Mouse (Mus musculus): ENCODE results near the gene Gm11639.

The Gm11639 gene

DNA sequence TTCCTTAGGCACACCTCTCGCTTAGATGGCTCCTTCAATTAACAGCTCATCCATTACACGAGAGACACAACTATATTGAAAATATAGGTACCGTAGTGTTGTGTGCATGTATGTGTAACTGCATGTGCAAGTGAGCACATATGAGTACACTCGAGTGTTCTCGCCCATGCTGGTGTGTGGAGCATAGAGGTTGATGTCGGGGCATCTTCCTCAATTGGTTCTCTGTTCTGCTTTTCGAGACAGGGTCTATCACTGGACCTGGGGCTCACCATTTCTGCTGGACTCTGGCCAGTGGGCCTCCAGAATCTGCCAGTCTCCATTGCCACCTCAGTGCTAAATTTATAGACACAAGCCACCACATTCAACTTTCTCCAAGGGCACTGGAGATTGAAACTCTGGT is 432.3 kb downstream of the Gm11639 start:
- 92% methylated on average over 7 of the region's 7 CpGs for WGBS

DNA sequence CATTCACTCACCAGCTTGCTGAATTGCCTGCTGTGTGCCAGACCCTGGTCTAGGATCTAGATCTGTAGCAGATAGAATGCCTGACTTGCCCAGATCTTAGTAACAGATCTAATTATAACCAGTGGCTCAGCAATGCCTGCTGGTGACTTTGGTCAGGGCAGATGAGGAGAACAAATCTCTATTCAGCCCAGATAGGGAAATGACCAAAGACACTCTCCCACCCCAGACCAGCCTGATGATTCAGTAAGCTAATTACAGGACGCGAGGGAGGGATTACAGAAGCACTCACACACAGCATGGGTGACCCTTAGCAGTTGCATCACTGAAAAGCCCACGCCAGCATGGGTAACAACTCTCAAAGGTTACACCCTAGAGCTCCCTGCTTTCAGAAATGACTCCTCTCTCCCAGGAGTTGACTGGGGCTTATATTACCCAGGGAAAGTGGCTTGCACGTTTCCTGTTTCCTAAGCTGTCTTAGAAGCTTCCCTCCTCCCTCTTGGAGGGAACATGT is 435.1 kb downstream of the Gm11639 start:
- 37% methylated on average over 4 of the region's 4 CpGs for WGBS

DNA sequence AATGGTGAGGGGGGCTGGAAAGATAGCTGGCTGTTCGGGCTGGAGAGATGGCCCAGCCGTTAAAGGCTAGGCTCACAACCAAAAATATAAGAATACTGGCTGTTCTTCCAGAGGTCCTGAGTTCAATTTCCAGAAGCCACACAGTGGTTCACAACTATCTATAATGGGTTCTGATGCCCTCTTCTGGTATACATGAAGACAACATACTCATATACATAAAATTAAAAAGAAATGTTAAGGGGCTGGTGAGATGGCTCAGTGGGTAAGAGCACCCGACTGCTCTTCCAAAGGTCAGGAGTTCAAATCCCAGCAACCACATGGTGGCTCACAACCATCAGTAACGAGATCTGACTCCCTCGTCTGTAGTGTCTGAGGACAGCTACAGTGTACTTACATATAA is 436.3 kb downstream of the Gm11639 start:
- WGBS: 72% methylated on average over 5 of the region's 5 CpGs

DNA sequence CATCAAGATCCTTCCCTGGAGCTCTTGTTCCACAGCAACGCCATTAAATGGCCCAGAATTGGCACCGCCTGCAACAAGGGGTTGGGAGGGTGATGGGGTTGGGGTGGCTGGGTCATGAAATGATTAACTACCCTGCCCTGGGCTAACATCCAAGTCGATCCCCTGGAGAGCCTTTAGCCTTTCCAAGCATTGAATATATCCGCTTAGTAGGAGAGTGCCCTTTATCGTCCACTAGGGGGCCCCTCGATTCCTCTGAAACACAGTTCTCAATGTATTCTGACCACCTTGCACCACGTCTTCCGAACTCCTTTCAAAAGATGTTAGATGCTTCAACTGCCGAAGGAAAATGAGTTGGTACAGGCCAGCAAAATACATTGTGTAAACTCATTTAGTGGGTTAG is 438.5 kb downstream of the Gm11639 start:
- 7% methylated on average over 9 of the region's 9 CpGs for WGBS

DNA sequence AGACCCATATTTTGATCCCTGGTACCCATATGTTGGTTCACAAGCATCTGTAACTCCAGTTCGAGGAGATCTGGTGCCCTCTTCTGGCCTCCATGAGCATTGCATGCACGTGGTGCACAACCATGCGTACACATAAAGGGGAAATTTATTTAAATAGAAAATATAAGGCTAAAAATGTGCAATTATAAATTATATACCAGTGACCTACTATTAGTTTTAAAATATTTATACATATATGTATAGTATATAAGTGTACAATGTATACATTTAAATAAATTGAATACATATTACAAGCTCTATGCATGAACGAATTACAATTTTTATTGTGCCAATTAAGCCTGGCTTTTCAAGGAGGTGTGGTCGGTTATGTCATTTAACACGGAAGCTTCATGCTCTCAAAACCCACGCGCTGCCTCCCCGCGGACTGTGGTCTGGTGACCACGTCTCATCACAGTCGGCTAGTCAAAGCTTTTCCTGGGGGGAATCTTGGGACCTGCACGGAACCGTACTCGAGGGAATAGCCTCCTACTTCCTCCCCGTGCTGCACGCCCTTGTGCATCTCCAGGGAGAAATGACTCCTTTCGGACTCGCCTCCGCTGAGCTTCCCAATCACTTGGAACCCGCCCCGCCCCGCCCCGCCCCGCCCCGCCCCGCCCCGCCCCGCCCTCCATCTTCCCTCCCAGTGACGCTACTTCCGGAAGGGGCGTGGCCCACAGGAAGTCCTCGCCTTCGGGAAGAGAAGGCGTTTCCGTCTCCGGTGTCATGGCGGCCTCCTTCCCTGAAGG is 440.4 kb downstream of the Gm11639 start, which contains the start of gene Mettl2:
Mettl2 (plus strand) TSS at position 691 of the 785 bp plus-strand sequence.
- WGBS: under 1% methylated on average over 38 of the region's 38 CpGs

DNA sequence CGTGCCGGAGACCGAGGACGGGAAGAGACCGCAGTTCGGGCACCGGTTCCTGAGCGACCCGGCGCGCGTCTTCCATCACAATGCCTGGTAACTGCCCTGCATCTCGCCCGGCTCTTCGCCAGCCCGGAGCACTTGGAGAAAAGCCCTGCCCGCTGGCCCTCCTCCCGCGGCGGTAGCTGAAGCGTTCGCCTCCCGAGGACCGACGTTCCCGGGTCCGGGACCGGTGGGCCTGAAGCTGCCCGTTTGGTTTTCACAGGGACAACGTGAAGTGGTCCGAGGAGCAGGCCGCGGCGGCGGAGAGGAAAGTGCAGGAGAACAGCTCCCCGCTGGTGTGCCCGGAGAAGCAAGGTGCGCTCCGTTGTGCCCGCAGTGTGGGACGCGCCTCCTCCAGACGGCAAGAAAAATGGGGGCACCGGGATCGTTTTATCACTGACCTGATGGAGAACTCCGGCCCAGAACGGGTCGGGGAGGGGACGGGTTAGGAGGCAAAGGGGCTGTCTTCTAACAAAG is 441.1 kb downstream of the Gm11639 start:
- under 1% methylated on average over 49 of the region's 49 CpGs for WGBS

DNA sequence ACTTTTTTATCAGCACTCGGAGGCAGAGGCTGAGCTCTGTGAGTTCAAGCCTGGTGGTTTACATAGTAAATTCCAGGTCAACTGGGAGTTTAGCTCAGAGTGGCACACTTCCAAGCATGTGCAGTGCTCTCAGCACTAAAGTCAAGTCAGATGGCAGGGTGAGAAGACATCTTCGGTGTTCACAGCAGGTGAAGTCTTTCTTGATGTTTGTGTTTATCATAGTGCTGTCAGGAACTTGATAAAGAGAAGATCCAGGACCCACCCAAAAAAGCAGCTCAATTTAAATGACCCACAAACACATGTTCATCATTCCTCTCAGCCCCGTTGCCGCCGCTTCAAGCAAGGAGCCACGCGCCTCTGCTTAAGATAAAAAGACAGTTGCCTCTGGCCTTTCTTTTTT is 450.2 kb downstream of the Gm11639 start:
- WGBS: 92% methylated on average over 7 of the region's 7 CpGs

DNA sequence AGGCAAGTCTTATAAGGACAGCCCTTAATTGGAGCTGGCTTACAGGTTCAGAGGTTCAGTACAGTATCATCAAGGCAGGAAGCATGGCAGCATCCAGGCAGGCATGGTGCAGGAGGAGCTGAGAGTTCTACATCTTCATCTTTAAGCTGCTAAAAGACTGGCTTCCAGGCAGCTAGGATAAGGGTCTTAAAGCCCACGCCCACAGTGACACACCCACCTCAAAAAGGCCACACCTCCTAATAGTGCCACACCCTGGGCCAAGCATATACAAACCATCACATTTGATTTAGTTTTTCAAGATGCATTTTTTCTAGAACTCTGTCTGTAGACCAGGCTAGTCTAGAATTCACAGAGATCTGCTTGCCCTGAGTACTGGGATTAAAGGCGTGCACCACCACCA is 451.7 kb downstream of the Gm11639 start:
- 100% methylated on average over 2 of the region's 2 CpGs for whole genome bisulfite sequencing

DNA sequence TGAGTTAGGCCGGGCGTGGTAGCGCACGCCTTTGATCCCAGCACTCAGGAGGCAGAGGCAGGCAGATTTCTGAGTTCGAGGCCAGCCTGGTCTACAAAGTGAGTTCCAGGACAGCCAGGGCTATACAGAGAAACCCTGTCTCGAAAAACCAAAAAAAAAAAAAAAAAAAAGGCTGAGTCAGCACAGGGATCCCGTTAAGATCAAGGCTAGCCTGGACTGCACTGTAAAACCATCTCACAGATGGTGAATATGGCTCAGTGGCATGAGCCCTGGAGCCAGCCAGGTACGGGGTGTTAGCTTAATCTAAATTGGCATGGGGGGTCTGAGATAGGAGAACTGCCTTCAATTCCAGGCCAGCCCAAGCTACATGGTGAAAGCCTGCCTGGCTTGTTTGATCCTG is 455.0 kb downstream of the Gm11639 start:
- WGBS: 95% methylated on average over 8 of the region's 8 CpGs

DNA sequence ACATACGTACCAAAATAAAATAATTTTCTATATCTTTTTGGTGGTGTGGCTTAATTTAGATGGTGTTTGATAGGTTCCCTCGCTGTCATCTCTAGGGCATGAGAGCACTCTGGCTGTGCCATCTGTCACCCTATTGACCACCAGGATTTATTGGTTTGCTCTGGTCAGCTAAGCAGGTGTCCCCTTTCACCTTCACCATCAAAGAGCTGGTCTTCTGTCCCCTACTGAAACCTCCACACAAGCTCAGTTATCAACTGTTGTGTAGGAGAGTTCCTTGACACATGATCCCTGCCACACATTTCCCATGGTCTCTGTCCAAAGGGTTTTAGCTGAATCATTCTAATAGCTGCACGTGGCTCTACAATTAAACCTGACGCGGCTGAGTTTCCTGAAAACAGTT is 455.6 kb downstream of the Gm11639 start:
- 94% methylated on average over 5 of the region's 5 CpGs for WGBS

DNA sequence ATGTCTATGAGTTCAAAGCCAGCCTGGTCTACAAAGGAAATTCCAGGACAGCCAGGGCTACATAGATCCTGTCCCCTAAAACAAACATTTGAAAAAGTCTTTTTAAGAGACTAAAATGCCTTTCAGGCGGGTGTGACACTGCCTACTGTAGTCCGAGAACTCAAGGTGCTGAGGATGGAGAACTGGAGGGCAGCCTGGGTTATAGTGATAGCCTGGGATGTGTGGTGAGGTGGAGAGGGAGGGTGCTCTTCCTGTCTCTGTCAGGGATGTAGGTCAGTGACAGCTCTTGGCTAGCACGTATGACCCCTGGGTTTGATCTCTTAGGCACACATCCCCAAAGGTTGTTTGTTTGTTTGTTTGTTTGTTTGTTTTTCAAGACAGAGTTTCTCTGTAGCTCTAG is 458.6 kb downstream of the Gm11639 start:
- 87% methylated on average over 3 of the region's 3 CpGs for WGBS

DNA sequence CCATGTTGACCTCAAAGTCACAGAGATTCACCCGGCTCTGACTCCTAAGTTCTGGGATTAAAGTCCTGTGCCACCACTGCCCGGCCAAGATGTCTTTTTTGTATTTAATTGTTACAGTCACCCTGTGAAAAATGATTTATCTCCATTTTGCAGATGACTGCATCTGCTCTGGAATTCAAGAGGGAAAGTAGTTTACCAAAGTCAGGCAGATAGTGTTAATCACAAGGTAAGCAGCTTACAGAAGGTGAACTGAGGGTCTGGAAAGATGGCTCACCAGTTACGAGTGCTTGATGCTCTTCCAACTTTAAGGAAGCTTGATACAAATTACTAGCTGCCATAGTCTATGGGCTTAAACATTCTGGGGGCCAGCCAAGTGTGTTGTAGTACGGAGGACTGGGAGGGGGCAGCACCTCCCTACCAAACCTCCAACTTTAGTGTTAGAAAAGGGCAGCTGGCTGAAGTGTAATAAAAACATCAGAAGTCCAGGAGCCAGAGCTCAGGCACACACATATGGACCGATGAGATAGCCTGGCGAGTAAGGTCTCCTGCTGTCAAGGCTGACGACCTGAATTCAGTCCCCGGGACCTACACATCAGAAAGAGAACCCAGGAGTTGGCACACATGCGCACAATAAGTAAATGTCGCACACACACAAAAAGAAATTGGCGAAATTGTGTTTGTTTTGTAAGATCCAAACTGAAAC is 459.2 kb downstream of the Gm11639 start:
- 79% methylated on average over 11 of the region's 11 CpGs for WGBS

DNA sequence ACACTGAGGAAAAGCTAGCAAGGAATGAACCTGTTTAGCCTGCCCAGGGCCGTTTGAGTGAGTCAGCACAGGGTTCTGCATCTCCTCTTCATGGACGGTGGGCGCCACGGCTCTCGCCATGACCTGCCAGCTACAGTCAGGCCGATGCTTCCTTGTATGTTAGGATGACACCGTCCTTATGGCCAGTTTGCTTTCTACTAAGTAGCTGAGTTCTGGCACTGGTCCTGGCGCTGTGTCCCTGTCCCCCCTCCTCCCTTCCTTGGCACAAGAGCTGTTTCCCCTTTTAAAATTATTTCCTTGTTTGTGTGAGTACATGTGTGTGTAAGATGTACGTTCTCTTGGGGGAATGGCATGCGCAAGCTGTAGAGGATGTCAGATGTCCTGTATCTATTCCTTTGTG is 459.7 kb downstream of the Gm11639 start:
- 85% methylated on average over 10 of the region's 10 CpGs for WGBS

DNA sequence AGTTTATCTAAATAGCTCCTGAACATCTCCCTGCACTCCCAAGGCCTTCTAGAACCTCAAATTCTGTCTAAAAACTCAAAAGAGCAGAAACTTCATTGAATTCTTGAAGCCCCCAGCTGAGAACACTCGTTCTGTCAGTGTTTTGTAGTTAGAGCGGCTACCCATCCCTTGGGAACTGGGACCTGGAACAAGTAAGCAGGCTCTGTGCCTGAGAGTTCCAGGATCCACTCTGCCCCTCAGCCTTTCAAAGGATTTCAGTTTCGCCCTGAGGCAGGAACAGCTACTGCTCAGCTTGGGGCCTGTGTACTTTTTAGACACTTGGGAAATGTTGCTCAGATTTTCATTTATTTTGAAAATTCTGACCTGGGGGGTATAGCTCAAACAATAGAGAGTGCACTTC is 461.1 kb downstream of the Gm11639 start, which contains the start of gene Gm10842:
Gm10842 (plus strand) TSS at position 301 of the 400 bp plus-strand sequence.
- WGBS: 65% methylated on average over 3 of the region's 3 CpGs

DNA sequence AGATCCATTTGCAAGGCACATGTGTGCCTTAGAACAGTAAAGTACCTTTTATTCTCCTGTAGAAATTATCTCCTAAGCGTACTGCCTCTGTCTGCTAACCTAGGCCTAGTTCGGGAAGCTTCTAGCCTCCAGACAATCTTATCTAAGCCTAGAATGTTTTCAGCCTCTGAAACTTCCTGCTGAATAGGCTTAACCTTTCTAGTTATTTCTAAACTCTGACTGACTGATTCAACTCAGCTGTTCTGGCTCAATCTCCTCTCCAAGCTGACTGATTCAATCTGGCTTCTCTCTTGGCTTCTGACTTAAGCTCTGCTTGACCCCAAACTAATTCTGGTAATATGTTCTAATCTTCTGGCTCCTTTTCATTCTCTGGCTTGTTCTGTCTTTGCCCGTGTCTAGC is 463.8 kb downstream of the Gm11639 start:
- 87% methylated on average over 3 of the region's 3 CpGs for WGBS

DNA sequence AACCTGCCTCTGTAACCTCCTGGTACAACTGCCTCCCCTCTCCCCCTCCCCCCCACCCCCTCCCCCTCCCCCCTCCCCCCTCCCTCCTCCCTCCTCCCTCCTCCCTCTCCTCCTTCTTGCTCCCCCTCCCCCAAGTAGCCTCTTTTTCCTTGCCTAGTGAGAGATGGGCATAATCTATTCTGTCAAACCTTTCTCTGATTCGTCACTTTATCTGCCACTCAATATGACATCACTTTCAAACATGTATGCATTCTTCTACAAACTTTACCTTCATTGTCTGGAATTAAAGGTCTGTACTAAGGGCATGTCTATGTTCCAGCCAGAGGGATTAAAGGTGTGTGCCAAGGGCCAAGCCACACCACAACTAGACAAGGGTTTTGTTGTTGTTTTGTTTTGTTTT is 464.3 kb downstream of the Gm11639 start:
- 100% methylated on average over 1 of the region's 1 CpGs for WGBS

DNA sequence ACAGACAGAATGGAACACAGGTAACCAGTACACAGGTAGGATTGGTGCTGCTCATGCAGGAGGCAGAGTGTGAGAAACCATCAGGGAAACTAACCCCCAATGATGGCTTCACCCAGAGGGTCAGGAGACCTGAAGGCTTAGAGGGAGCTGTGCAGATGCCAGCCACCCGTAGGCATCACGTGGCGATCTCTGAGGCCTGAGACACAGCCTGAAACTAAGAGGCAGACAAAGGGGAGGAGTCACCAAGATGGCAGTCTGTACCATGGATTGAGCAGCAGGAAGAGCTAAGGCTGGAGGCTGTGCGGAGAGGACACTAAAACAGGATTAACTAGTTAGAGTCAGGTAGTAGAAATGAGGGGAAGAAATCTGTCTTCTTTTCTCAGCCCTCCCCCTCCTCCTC is 465.2 kb downstream of the Gm11639 start:
- WGBS: 76% methylated on average over 4 of the region's 4 CpGs

DNA sequence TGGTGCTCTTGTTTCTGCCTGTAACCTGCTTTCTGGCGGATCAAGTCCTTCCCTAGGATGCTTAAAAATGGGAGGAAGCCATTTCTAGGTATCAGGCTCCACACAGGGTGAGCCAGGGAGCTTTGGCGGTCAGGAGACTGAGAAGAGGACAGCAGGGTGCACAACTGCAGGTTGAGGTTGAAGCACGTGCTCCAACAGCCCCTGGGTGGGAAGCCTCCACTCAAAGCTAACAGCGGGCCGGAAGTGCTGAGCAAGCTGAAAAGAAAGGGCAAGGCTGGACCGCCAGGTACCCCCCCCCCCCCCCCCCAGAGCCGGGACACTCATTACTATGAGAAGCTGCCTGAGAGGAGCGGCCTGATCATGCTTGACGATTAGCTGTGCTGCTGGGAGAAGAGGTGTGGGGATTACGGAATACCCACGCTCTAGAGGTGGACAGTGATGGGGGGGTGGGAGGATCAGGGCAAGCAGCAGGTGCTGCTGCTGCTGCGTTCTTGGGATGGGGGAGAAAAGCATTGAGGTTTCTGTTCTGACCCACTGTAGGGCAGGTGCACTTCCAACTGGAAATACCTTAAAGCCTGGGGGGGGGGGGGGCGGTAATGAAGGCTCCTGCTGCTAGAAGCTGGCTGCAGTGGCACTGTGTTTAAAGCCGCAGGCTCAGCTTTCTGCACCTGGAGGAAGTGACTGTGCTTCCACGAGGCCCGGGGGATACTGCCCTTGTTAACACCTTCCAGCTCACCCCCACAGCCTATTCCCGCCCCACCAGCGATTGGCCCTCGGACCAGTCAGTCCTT is 465.9 kb downstream of the Gm11639 start:
- WGBS: 28% methylated on average over 19 of the region's 19 CpGs

DNA sequence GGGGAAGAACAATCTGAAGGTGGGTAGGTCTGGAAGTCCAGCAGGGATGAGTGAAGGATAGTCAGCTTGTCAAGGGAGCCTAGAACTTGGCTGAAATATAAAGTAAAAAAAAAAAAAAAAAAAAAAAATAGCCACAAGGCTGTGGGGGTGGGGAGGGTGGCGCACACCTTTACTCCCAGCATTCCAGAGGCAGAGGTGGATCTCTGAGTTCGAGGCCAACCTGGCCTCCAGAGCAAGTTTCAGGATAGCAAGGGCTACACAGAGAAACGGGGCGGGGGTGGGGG is 466.5 kb downstream of the Gm11639 start:
- WGBS: 81% methylated on average over 4 of the region's 4 CpGs

DNA sequence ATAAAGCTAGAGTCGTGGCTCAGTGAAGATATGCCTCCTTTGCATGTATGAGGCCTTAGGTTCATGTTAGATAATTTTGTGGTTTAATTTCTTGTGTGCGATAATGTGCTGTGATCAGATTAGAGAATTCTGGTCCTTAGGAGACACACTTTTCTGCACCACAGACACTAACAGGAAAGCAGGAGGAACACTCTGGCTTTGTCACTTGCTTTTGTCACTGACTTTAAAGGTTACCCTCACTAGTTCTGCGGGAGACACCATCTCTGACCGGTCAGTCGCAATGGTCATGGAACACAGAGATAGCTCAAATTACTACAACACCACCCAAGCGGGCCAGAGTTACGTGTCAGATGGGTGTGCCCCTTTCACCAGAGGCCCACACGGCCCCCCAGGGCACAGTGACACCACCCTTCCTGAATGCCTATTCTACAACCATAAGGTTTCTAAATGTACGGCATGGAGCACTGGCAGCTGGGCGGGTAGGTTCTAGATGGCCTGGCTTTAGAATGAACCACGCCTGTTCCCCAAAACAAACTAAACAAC is 466.9 kb downstream of the Gm11639 start:
- WGBS: 84% methylated on average over 11 of the region's 11 CpGs

DNA sequence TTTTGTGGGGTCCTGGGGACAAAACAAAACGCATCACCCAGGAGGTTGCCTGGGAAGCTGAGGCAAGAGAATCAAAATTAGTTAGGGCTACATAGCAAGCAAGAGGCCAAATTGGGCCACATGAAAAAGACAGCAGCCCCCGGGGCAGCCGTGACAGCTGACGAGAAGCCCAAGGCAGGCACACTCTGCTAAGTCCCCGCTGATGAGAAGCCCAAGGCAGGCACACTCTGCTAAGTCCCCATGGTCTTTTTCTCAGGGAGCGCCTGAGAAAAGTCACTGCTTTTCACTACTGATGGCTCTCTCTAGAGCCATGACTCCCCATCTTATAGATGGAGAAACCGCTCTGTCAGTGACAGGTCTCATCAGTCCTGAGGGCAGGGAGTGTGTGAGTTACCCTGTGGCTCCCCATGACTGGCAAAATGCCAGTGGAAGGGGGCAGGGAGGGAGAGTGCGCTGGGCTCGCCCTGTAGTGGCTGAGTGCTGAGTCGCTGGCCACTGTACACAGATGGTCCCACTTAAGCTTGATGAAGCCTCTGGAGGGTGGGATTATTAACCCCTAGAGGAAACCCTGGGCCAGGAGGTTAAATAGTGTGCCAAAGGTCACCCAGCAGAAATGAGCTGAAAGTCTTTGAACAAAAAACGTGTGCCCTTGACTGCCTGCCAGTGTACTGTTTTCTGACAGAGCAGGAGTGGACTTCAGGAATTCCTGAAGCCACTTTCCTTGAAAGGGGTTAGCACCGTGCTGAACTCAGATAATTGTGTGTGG is 467.7 kb downstream of the Gm11639 start:
- 54% methylated on average over 12 of the region's 12 CpGs for WGBS

Measured in cerebral cortex, adult 2 months (tissue).